Mouse (Mus musculus): ENCODE results near the gene Gcn1l1.

GRCm38 (mm10) chr5:115529364-115529741 is 35.7 kb upstream of the Gcn1l1 start:
- TF ChIP-seq CTCF (IDR thresholded peaks at IDR 0.05; ENCODE audit: control insufficient read depth, insufficient read depth, insufficient replicate concordance, low read depth, low read length) (no peak), POLR2A (IDR thresholded peaks at IDR 0.05; ENCODE audit: control insufficient read depth, low read depth, low read length) (no peak)

All from testis, adult 2 months (tissue).